Mouse (Mus musculus) right cerebral cortex, postnatal 4 days (tissue): Measurements from ENCODE around the gene Gm21983.
A peak's percentile ranks its signal among the peaks of the same experiment; 100 is the strongest.

ENCODE experiments used
- DNase-seq: peaks from one replicate; pipeline ENCODE4 v3.0.0-alpha.2; 2022

Gene Gm21983

GRCm38 (mm10) chr7:27159882-27160281 is 21.0 kb downstream of the Gm21983 start:
- peak; percentile 88 for DNase-seq

GRCm38 (mm10) chr7:27159256-27159655 is 21.6 kb downstream of the Gm21983 start:
- DNase-seq, result no peak

- no peak for DNase-seq
Observed at GRCm38 (mm10) chr7:27158171-27158570, 22.7 kb downstream of the Gm21983 start.

- no peak for DNase-seq
Observed at GRCm38 (mm10) chr7:27156005-27156404, 24.9 kb downstream of the Gm21983 start.

GRCm38 (mm10) chr7:27153205-27153764 is 27.6 kb downstream of the Gm21983 start, which contains the start of gene Cyp2t4:
TSS of gene Cyp2t4 (plus strand) at chr7:27153714.
- no peak for DNase-seq

GRCm38 (mm10) chr7:27136410-27136996 is 44.4 kb downstream of the Gm21983 start:
- no peak for DNase-seq

- no peak for DNase-seq
Observed at GRCm38 (mm10) chr7:27133757-27134156, 47.1 kb downstream of the Gm21983 start.

- no peak for DNase-seq
Observed at GRCm38 (mm10) chr7:27133156-27133555, 47.7 kb downstream of the Gm21983 start.

- DNase-seq, result peak; percentile 76
Observed at GRCm38 (mm10) chr7:27132588-27132987, 48.3 kb downstream of the Gm21983 start.

GRCm38 (mm10) chr7:27131387-27131786 is 49.5 kb downstream of the Gm21983 start:
- DNase-seq, result no peak

- DNase-seq, result no peak
Observed at GRCm38 (mm10) chr7:27130521-27131370, 50.1 kb downstream of the Gm21983 start.

- no peak for DNase-seq
Observed at GRCm38 (mm10) chr7:27129811-27130210, 51.1 kb downstream of the Gm21983 start.

GRCm38 (mm10) chr7:27128946-27129345 is 51.9 kb downstream of the Gm21983 start:
- DNase-seq, result no peak

- peak; percentile 28 for DNase-seq
Observed at GRCm38 (mm10) chr7:27128162-27128561, 52.7 kb downstream of the Gm21983 start.

GRCm38 (mm10) chr7:27124969-27125368 is 55.9 kb downstream of the Gm21983 start:
- no peak for DNase-seq

GRCm38 (mm10) chr7:27124305-27124832 is 56.5 kb downstream of the Gm21983 start:
- DNase-seq, result no peak

GRCm38 (mm10) chr7:27119676-27120075 is 61.2 kb downstream of the Gm21983 start, which contains the start of gene Cyp2f2:
TSS of gene Cyp2f2 (plus strand) at chr7:27119909.
- DNase-seq, result no peak
